Mouse (Mus musculus): ENCODE results near the gene Adra1b. TPM values are rescaled to one million over a fixed set of nuclear protein-coding genes. Genes with fewer than 3 reads are reported as not detected.

The Adra1b gene
- 0.69 and 1.1 TPM in 2 replicates for polyA plus RNA-seq (2016; fragmentation: Nextera tagmentation; extraction: Ambion mirVana)

- Histone ChIP-seq H3K9ac (replicated peaks) (no peak within 1 kb of the TSS), H3K9me3 (no peaks in the 10 kb centered on the region), H3K4me2 (no peak within 1 kb of the TSS), H3K4me3 (replicated peaks) (no peak within 1 kb of the TSS), H3K36me3 (no peaks in the 10 kb centered on the region), H3K27me3 (no peaks in the 10 kb centered on the region), H3K4me1 (replicated peaks) (no peaks in the 10 kb centered on the region), H3K27ac (no peak within 1 kb of the TSS)
- no peak for ATAC-seq (ENCODE audit: insufficient number of reproducible peaks, insufficient read depth, low FRiP score, low TSS enrichment, low read depth)
- WGBS, result 85% methylated on average over 6 of the region's 6 CpGs
These were observed at the start of gene Adra1b for GRCm38 (mm10) chr11:43901051-43901654. Gene Adra1b (minus strand): TSS chr11:43901210.

- H3K4me2 ChIP-seq, result no peak overlapping the region
- no peak for ATAC-seq (ENCODE audit: insufficient number of reproducible peaks, insufficient read depth, low FRiP score, low TSS enrichment, low read depth)
- peaks cover 7% of the 10 kb centered on the region; the same call in 1 of the 2 replicates for H3K9me3 ChIP-seq
- H3K4me1 ChIP-seq (replicated peaks), result no peaks in the 10 kb centered on the region
- no peak overlapping the region for H3K9ac ChIP-seq (replicated peaks)
- no peak overlapping the region for H3K4me3 ChIP-seq (replicated peaks)
- H3K27me3 ChIP-seq, result no peaks in the 10 kb centered on the region
- WGBS, result 93% methylated on average over 1 of the region's 1 CpGs
- H3K27ac ChIP-seq, result no peak overlapping the region
- H3K36me3 ChIP-seq, result no peaks in the 10 kb centered on the region
These were observed 49.3 kb upstream of the Adra1b start for GRCm38 (mm10) chr11:43950274-43950673.

DNA sequence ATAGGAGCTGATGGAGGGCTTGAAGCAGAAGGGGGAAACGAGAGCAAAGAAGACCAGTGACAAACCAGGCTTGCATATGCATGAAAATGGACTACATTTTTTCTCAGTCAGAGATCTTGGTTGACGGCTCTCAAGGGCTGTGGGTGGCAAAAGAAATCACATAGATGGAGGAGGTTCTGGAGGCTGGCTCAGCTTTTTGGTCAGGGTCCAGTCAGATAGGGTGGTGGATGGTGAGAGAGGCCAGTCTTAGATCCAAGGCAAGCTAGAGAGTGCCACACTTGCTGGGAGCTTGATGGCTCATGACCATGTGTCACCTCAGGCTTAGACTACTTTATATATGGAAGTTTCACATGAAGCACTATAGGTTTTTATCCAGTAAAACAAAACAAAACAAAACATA, 42.8 kb upstream of the Adra1b start:
- 79% methylated on average over 2 of the region's 2 CpGs for WGBS
- H3K4me1 ChIP-seq (replicated peaks), result no peaks in the 10 kb centered on the region

GRCm38 (mm10) chr11:43943167-43943566, 42.2 kb upstream of the Adra1b start:
- 73% methylated on average over 1 of the region's 1 CpGs for WGBS
- H3K27me3 ChIP-seq, result no peaks in the 10 kb centered on the region
- H3K27ac ChIP-seq, result no peak overlapping the region
- H3K36me3 ChIP-seq, result no peaks in the 10 kb centered on the region
- no peaks in the 10 kb centered on the region for H3K9me3 ChIP-seq
- no peak overlapping the region for H3K4me2 ChIP-seq
- no peaks in the 10 kb centered on the region for H3K4me1 ChIP-seq (replicated peaks)
- H3K4me3 ChIP-seq (replicated peaks), result no peak overlapping the region
- ATAC-seq (ENCODE audit: insufficient number of reproducible peaks, insufficient read depth, low FRiP score, low TSS enrichment, low read depth), result no peak
- H3K9ac ChIP-seq (replicated peaks), result no peak overlapping the region

More for the DNA sequence above, 42.8 kb upstream of the Adra1b start:
- ATAC-seq (ENCODE audit: insufficient number of reproducible peaks, insufficient read depth, low FRiP score, low TSS enrichment, low read depth), result no peak
- Histone ChIP-seq H3K9ac (replicated peaks) (no peak overlapping the region), H3K27ac (no peak overlapping the region), H3K4me2 (no peak overlapping the region), H3K4me3 (replicated peaks) (no peak overlapping the region), H3K36me3 (no peaks in the 10 kb centered on the region), H3K9me3 (no peaks in the 10 kb centered on the region), H3K27me3 (no peaks in the 10 kb centered on the region)

GRCm38 (mm10) chr11:43940501-43941202, 39.6 kb upstream of the Adra1b start:
- no peaks in the 10 kb centered on the region for H3K36me3 ChIP-seq
- no peak for ATAC-seq (ENCODE audit: insufficient number of reproducible peaks, insufficient read depth, low FRiP score, low TSS enrichment, low read depth)
- no peaks in the 10 kb centered on the region for H3K9me3 ChIP-seq

DNA sequence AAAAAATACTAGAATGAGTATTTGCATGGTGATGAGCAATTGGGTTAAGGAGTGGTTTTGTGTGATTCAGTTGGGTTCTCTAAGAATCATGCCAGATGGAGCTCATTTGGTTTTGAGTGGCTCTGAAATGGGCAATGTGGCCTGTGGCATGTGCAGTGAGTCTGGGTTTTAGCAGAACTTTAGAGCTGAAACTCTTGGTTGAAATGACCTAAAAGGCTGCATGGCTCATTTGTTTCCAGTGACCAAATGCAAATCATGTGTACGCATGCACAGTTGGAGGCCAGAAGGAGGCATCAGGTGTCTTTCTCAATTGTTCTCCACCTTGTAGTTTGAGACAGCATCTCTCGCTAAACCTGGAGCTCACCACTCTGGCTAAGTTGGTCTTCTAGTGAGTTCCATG, 35.0 kb upstream of the Adra1b start:
- H3K9me3 ChIP-seq, result no peaks in the 10 kb centered on the region
- H3K4me2 ChIP-seq, result no peak overlapping the region
- ATAC-seq (ENCODE audit: insufficient number of reproducible peaks, insufficient read depth, low FRiP score, low TSS enrichment, low read depth), result no peak
- WGBS, result 94% methylated on average over 2 of the region's 2 CpGs
- H3K27me3 ChIP-seq, result no peaks in the 10 kb centered on the region
- no peak overlapping the region for H3K4me3 ChIP-seq (replicated peaks)
- H3K27ac ChIP-seq, result no peak overlapping the region
- no peaks in the 10 kb centered on the region for H3K4me1 ChIP-seq (replicated peaks)
- no peaks in the 10 kb centered on the region for H3K36me3 ChIP-seq
- H3K9ac ChIP-seq (replicated peaks), result no peak overlapping the region

More at GRCm38 (mm10) chr11:43940501-43941202, 39.6 kb upstream of the Adra1b start:
- Histone ChIP-seq H3K27me3 (no peaks in the 10 kb centered on the region), H3K27ac (no peak overlapping the region), H3K4me3 (replicated peaks) (no peak overlapping the region), H3K9ac (replicated peaks) (no peak overlapping the region), H3K4me1 (replicated peaks) (no peaks in the 10 kb centered on the region), H3K4me2 (no peak overlapping the region)
- WGBS, result 89% methylated on average over 6 of the region's 6 CpGs

GRCm38 (mm10) chr11:43933480-43933879, 32.5 kb upstream of the Adra1b start:
- Histone ChIP-seq H3K27ac (no peak overlapping the region), H3K9me3 (no peaks in the 10 kb centered on the region), H3K27me3 (no peaks in the 10 kb centered on the region), H3K4me2 (no peak overlapping the region), H3K4me1 (replicated peaks) (no peaks in the 10 kb centered on the region), H3K4me3 (replicated peaks) (no peak overlapping the region), H3K36me3 (no peaks in the 10 kb centered on the region), H3K9ac (replicated peaks) (no peak overlapping the region)
- WGBS, result 83% methylated on average over 6 of the region's 6 CpGs
- ATAC-seq (ENCODE audit: insufficient number of reproducible peaks, insufficient read depth, low FRiP score, low TSS enrichment, low read depth), result no peak

DNA sequence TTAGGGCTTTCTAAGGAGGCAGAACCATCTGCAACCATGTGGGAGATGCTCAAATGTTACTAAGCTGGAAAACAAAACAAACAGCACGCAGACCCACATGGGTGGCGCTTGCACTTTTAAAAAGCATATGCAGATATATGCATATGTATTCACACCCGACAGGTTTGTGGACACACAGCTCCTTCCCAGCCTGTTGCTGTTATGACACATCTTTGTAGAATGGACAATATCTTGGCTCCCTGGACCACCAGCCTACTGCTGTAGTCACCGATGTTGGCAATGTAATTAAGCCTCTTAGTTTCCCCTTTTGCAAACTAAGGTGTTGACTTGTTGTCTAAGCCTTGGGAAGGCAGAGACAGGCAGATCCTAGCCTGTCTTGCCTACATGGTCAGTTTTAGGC, 32.0 kb upstream of the Adra1b start:
- Histone ChIP-seq H3K4me2 (no peak overlapping the region), H3K9ac (replicated peaks) (no peak overlapping the region), H3K27me3 (no peaks in the 10 kb centered on the region), H3K9me3 (no peaks in the 10 kb centered on the region), H3K36me3 (no peaks in the 10 kb centered on the region), H3K27ac (no peak overlapping the region), H3K4me3 (replicated peaks) (no peak overlapping the region), H3K4me1 (replicated peaks) (no peaks in the 10 kb centered on the region)
- WGBS, result 92% methylated on average over 4 of the region's 4 CpGs
- no peak for ATAC-seq (ENCODE audit: insufficient number of reproducible peaks, insufficient read depth, low FRiP score, low TSS enrichment, low read depth)

GRCm38 (mm10) chr11:43930191-43930590, 29.2 kb upstream of the Adra1b start:
- WGBS, result 88% methylated on average over 2 of the region's 2 CpGs

DNA sequence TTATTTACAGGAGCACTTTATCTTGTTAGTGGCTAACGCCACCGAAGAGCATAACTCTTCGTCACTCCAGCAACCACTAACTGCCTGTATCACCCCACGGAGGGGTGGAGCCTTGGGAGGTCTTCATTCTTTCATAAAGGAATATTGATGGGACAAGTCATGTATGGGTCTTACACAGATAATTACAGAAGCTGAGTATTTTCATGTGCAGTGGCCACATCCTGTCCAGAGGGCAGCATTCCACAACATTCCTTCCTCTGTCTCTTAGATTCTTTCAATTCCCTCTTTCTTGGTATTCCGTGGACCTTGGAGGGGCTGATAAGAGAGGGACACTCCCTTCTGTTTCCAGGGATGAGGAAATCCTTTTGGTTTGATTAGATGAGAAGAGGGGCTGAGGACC, 28.7 kb upstream of the Adra1b start:
- no peaks in the 10 kb centered on the region for H3K4me1 ChIP-seq (replicated peaks)
- H3K4me2 ChIP-seq, result no peak overlapping the region
- ATAC-seq (ENCODE audit: insufficient number of reproducible peaks, insufficient read depth, low FRiP score, low TSS enrichment, low read depth), result no peak
- no peak overlapping the region for H3K4me3 ChIP-seq (replicated peaks)
- no peak overlapping the region for H3K9ac ChIP-seq (replicated peaks)
- H3K36me3 ChIP-seq, result no peaks in the 10 kb centered on the region
- no peaks in the 10 kb centered on the region for H3K9me3 ChIP-seq
- 75% methylated on average over 5 of the region's 5 CpGs for WGBS
- H3K27ac ChIP-seq, result no peak overlapping the region
- H3K27me3 ChIP-seq, result no peaks in the 10 kb centered on the region

More at GRCm38 (mm10) chr11:43930191-43930590, 29.2 kb upstream of the Adra1b start:
- Histone ChIP-seq H3K27ac (no peak overlapping the region), H3K36me3 (no peaks in the 10 kb centered on the region), H3K9ac (replicated peaks) (no peak overlapping the region), H3K27me3 (no peaks in the 10 kb centered on the region), H3K9me3 (no peaks in the 10 kb centered on the region), H3K4me2 (no peak overlapping the region), H3K4me1 (replicated peaks) (no peaks in the 10 kb centered on the region), H3K4me3 (replicated peaks) (no peak overlapping the region)
- ATAC-seq (ENCODE audit: insufficient number of reproducible peaks, insufficient read depth, low FRiP score, low TSS enrichment, low read depth), result no peak

- ATAC-seq (ENCODE audit: insufficient number of reproducible peaks, insufficient read depth, low FRiP score, low TSS enrichment, low read depth), result no peak
- Histone ChIP-seq H3K9ac (replicated peaks) (no peak overlapping the region), H3K27me3 (no peaks in the 10 kb centered on the region), H3K36me3 (no peaks in the 10 kb centered on the region), H3K27ac (no peak overlapping the region), H3K4me2 (no peak overlapping the region), H3K9me3 (no peaks in the 10 kb centered on the region), H3K4me3 (replicated peaks) (no peak overlapping the region), H3K4me1 (replicated peaks) (no peaks in the 10 kb centered on the region)
- WGBS, result 63% methylated on average over 5 of the region's 5 CpGs
These were observed 28.2 kb upstream of the Adra1b start for GRCm38 (mm10) chr11:43929178-43929577.

All from limb, embryonic 12.5 days (tissue).